Mouse (Mus musculus): ENCODE measurements around the gene Selenop.

DNA sequence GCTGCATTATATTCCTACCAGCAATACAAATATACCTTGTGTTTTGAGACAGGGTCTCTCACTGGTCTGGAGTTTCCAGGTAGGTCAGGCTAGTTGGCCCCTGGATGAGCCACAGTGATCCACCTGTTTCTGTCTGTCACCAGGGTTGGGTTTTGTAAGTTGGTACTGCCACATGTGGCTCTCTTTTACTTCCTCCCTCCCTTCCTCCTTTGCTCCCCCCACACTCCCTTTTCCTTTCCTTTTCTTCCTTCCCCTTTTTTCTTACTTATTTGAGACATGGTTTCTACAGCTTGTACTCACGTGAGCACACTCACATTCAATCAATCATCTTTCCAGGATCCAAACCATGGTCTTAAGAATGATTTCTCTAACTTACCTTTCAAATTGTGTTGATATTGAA is 25.1 kb downstream of the Selenop start:
- TF ChIP-seq GATA1 (IDR thresholded peaks at IDR 0.05; ENCODE audit: borderline replicate concordance, low read length) (no peak), FLI1 (IDR thresholded peaks at IDR 0.05; ENCODE audit: low read length) (no peak)
